Mouse (Mus musculus): ENCODE results near the gene Msln.
"Not testable (repeated sequence)": the region's sequence is repeated elsewhere in the genome, so short reads cannot be mapped to it uniquely, and the experiment has no call there.

Msln gene

GRCm38 (mm10) chr17:25769331-25769730 lies 15.2 kb upstream of the Msln start:
- DNase-seq (ENCODE audit: low read depth), result no peak

DNA sequence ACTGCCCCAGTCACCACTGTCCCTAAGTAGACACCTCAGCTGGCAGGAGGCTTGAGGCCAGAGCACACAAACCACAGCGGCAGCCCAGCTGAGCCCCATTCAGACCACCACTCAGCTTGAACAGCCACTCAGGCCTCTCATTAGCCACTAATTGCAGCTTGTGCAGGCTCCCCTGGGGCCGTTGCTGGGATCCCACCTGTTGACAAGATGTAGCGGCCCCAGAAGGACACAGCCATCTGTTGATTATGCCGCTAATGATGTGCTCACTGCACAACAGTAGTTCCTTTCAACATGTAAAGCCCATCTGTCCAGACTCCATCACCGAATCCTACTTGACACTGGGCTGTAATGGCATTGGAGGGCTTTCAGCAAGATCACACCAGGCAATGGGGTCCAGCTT lies 11.7 kb upstream of the Msln start:
- DNase-seq (ENCODE audit: low read depth), result no peak

DNA sequence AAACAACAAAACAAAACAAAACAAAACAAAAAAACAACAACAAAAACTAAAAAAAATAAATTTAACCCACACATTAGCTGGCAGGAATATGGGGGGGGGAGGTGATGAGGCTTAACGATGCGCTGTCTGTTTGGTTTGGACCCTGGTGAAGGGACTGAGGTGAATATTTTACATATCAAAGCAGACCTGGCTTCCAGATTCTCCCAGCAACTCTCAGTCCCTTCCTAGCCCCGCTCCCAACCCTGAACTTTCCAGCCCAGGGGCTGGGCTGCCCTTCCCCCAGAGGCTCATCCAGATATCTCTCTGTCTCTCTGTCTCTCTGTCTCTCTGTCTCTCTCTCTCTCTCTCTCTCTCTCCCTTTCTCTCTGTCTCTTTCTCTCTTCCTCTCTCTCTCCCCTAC lies 8.4 kb upstream of the Msln start:
- no peak for DNase-seq (ENCODE audit: low read depth)

DNA sequence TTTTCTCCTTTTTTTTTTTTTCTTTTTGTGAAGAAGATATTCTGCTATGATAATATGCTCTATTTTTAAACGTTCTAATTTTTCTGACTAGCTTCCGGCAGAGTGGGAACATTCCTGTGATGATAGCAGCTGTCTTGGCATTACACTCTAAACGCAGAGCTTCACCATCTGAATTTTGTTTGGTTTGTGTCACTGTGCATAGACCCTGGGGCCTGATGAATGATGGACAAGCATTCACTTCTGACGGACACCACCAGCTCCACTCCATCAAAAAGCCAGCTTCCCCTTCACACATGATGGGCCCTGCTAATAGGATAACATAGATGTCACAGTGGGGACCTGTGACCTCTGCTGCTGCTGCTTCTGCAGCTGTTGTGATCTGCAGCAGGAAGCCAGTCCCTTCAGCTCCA lies 7.4 kb upstream of the Msln start:
- DNase-seq (ENCODE audit: low read depth), result no peak

GRCm38 (mm10) chr17:25760148-25760547 lies 6.0 kb upstream of the Msln start:
- DNase-seq (ENCODE audit: low read depth), result no peak

- no peak for DNase-seq (ENCODE audit: low read depth)
Measured at GRCm38 (mm10) chr17:25757691-25758090, 3.5 kb upstream of the Msln start.

DNA sequence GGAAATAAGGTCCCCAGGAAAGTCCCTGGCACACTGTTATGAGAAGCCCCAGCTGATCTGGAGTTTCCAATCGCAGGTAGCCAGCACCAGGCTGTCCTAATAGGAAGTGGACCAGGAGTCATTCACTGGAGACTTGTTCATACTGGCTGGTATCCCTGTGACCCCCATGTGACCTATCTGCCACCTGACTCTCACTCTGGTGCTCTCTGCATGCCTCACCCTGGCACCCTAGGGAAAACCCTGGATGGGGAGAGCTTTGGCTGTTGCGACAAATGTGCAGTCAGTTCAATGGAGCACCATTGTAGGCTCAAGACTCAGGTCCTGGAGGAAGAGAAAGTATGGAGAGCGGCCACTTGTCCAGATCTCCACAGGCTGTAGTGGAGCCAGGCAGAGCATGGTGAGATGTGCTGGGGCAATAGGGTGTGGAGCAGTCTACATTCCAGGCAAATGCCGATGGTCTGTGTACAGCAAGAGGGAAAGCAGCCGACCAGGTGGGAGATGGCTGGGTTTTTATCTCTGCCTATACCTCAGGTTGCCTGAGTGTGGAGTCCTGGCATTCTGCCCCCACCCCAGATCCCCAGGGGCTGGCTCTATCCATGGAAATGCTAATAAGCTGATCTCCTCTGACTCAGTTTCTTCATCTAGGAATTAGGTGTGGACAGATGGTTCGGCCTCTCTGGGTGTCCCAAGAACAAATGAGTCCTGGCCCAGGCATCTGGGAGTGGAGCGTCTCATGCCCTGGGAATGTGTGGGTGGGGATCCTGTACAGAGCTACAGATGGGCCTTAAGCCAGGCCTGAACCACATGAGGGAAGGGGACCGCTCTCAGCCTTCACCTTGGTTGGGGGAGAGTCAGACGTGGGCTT lies 2.4 kb upstream of the Msln start:
- DNase-seq (ENCODE audit: low read depth), result no peak

GRCm38 (mm10) chr17:25755627-25756377 lies 1.6 kb upstream of the Msln start:
- no peak for DNase-seq (ENCODE audit: low read depth)

- no peak for DNase-seq (ENCODE audit: low read depth)
Measured at GRCm38 (mm10) chr17:25755086-25755485, 908 bp upstream of the Msln start.

DNA sequence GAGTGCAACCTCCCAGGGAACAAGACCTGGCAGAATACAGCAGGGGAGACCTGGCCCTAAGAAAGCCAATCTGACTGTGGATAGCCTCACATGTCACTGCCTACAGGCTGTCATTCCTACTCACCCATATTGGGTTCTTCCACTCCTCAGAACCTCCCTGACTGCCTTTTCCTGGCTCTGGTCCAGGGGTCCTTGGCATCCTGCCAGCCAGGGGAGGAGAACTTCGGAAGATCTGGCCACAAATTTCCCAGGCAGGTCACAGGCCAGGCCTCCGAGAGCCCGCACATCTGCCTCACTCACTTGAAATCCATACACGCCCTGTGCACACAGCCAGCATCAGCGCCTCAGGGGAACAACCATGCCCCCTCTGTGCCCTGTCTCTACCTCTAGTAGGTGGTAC lies 2.7 kb downstream of the Msln start:
- no peak for DNase-seq (ENCODE audit: low read depth)

DNA sequence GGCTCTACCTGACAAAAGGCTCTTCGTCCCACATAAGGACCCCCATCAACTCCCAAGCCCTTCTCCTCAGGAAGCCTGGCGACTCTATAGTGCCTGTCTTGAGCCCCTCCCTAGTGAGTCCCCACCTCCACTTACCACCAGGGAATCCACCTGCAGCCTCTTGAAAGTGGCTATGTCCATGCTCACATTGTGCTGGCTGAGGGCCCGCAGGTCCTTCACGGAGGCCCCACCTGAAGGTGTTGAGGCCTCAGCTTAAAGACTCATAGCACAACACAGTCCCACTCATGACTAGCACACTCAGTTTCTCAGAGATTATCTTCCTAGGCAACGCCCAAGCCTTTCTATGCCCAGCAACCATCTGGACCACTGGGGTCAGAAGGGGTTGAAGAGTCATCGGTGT lies 4.9 kb downstream of the Msln start:
- no peak for DNase-seq (ENCODE audit: low read depth)

GRCm38 (mm10) chr17:25748238-25748637 lies 5.9 kb downstream of the Msln start:
- DNase-seq (ENCODE audit: low read depth), result no peak

DNA sequence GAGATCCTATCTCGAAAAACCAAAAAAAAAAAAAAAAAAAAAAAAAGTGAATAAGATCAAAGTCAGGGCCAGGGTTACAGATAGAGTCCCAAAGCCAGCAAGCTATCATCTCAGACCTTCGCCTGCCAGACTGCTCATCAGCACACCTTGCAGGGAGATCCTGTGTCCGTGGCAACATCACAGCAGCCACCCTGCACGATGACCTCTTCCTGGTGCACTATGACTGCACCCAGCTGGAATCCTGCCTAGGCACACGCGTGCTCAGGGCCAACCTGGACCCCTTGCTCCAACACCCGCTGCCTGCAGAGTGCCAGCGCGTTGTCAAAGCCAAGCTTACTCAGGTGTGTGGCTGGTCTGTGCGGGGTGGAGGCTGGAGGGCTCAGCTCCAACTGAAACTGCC lies 9.9 kb downstream of the Msln start:
- no peak for DNase-seq (ENCODE audit: low read depth)

- DNase-seq (ENCODE audit: low read depth), result no peak
Measured at GRCm38 (mm10) chr17:25743831-25744230, 10.3 kb downstream of the Msln start.

DNA sequence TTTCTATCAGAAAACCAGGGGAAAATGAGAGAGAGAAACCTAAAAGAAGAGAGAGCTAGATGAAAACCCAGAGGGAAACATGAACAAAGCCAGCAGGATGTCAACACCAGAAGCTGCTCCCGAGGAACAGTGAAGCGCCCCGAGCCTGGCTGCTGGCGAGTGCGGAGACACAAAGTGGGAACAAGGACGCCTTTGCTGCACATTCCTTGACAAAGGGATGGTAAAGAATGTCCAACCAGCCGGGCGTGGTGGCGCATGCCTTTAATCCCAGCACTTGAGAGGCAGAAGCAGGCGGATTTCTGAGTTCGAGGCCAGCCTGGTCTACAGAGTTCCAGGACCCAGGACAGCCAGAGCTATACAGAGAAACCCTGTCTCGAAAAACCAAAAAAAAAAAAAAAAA lies 12.7 kb downstream of the Msln start:
- DNase-seq (ENCODE audit: low read depth), result not testable (repeated sequence)

- DNase-seq (ENCODE audit: low read depth), result no peak
Measured at GRCm38 (mm10) chr17:25738861-25739260, 15.3 kb downstream of the Msln start.

- no peak for DNase-seq (ENCODE audit: low read depth)
Measured at GRCm38 (mm10) chr17:25735745-25736144, 18.4 kb downstream of the Msln start, which contains the start of gene Mslnl. Gene Mslnl (plus strand): TSS chr17:25736042.

GRCm38 (mm10) chr17:25735246-25735645 lies 18.9 kb downstream of the Msln start:
- DNase-seq (ENCODE audit: low read depth), result no peak

- DNase-seq (ENCODE audit: low read depth), result peak; percentile 86
Measured at GRCm38 (mm10) chr17:25732082-25732481, 22.1 kb downstream of the Msln start.

DNA sequence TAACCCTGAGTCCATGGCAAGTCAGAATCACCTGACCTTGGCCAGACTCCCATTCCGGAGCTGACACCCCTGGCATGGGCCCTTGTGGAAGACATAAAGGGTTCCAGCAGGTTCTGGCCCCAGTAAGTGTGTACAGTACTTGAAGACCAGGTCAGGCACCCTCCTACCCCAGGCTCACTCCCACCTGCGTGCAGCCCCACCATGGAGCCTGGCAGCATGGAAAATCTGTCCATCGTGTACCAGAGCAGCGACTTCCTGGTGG lies 26.2 kb downstream of the Msln start:
- no peak for DNase-seq (ENCODE audit: low read depth)

- DNase-seq (ENCODE audit: low read depth), result peak; percentile 100
Measured at GRCm38 (mm10) chr17:25727265-25728008, 26.7 kb downstream of the Msln start, which contains the start of the genes Chtf18 and Rpusd1. Gene Chtf18 (minus strand): TSS chr17:25727419. Gene Rpusd1 (plus strand): TSS chr17:25727670.

GRCm38 (mm10) chr17:25725264-25725663 lies 28.9 kb downstream of the Msln start:
- no peak for DNase-seq (ENCODE audit: low read depth)

GRCm38 (mm10) chr17:25723919-25724318 lies 30.3 kb downstream of the Msln start:
- no peak for DNase-seq (ENCODE audit: low read depth)
